Mouse (Mus musculus) embryonic facial prominence, embryonic 13.5 days (tissue): ENCODE measurements at regions not wholly inside any gene's neighbourhood (a gene's known extent, or its start where the extent isn't known, plus 50 kb on each side); places are given as distances from the start of the nearest gene placed in this dataset.

ENCODE experiments used
- ATAC-seq: fragments of 200-750 bp; cut with Nextera tagmentation; 2 replicates; pipeline ENCODE4 v1.8.0; 2017; ENCODE audit warnings: low read depth; ENCODE audit not compliant: insufficient number of reproducible peaks, insufficient read depth, low FRiP score, low TSS enrichment
- H3K27ac ChIP-seq: fragments of 300-500 bp; sonication (generic); 2 replicates; pipeline ENCODE4 v1.5.1; 2015; ENCODE audit warnings: moderate library complexity, mild to moderate bottlenecking, inconsistent platforms
- H3K27me3 ChIP-seq: fragments of 300-500 bp; sonication (generic); 2 replicates; pipeline ENCODE4 v1.6.1; 2015; ENCODE audit warnings: mild to moderate bottlenecking, inconsistent platforms
- H3K36me3 ChIP-seq: fragments of 300-500 bp; sonication (generic); 2 replicates; pipeline ENCODE4 v1.6.1; 2015; ENCODE audit warnings: mild to moderate bottlenecking, inconsistent platforms
- H3K4me1 ChIP-seq: fragments of 300-500 bp; sonication (generic); 2 replicates; pipeline ENCODE4 v1.6.1; 2015; ENCODE audit warnings: inconsistent platforms
- H3K4me2 ChIP-seq: fragments of 300-500 bp; sonication (generic); 2 replicates; pipeline ENCODE4 v1.6.1; 2015; ENCODE audit warnings: moderate library complexity, mild to moderate bottlenecking, inconsistent platforms
- H3K4me3 ChIP-seq: fragments of 300-500 bp; sonication (generic); 2 replicates; pipeline ENCODE4 v1.5.1; 2015; ENCODE audit warnings: mild to moderate bottlenecking, inconsistent platforms
- H3K9ac ChIP-seq: fragments of 300-500 bp; sonication (generic); 2 replicates; pipeline ENCODE4 v1.6.1; 2015; ENCODE audit warnings: mild to moderate bottlenecking, inconsistent platforms
- H3K9me3 ChIP-seq: fragments of 300-500 bp; sonication (generic); 2 replicates; pipeline ENCODE4 v1.6.1; 2016; ENCODE audit warnings: inconsistent platforms
- WGBS: fragments of 180-500 bp; shearing (Covaris S2); methylation state at CpG from one replicate; pipeline ENCODE4 v1.1.7; 2015; ENCODE audit warnings: mixed read lengths; 5-methylcytosine and 5-hydroxymethylcytosine counted together

GRCm38 (mm10) chr8:11947766-11948165, 107.5 kb downstream of the Tex29 start:
- WGBS, result 81% methylated on average over 8 of the region's 8 CpGs
- no peak overlapping the region for H3K27ac ChIP-seq
- H3K36me3 ChIP-seq, result no peaks in the 10 kb centered on the region
- no peak overlapping the region for H3K9ac ChIP-seq
- no peak for ATAC-seq
- no peaks in the 10 kb centered on the region for H3K4me1 ChIP-seq
- no peak overlapping the region for H3K4me2 ChIP-seq
- H3K9me3 ChIP-seq, result no peaks in the 10 kb centered on the region
- no peak overlapping the region for H3K4me3 ChIP-seq
- H3K27me3 ChIP-seq, result peaks cover 10% of the 10 kb centered on the region

- no peaks in the 10 kb centered on the region for H3K36me3 ChIP-seq
- 27% methylated on average over 7 of the region's 7 CpGs for WGBS
- H3K9me3 ChIP-seq, result no peaks in the 10 kb centered on the region
- H3K27me3 ChIP-seq, result peaks cover 24% of the 10 kb centered on the region
- no peak overlapping the region for H3K27ac ChIP-seq
- H3K4me2 ChIP-seq, result no peak overlapping the region
- ATAC-seq, result no peak
- no peak overlapping the region for H3K4me3 ChIP-seq
- 0 out of 2 replicates have a peak overlapping the region, but pooled peaks have one; percentile 27 for H3K9ac ChIP-seq
- H3K4me1 ChIP-seq, result no peaks in the 10 kb centered on the region
Measured at GRCm38 (mm10) chr8:11956268-11956667, 116.0 kb downstream of the Tex29 start.

GRCm38 (mm10) chr8:11957046-11957783, 116.9 kb downstream of the Tex29 start:
- 0 out of 2 replicates have a peak, but pooled peaks have one; percentile 52 for ATAC-seq
- H3K27ac ChIP-seq, result no peak overlapping the region
- H3K9ac ChIP-seq, result no peak overlapping the region
- WGBS, result 64% methylated on average over 7 of the region's 7 CpGs
- H3K4me1 ChIP-seq, result no peaks in the 10 kb centered on the region
- H3K4me2 ChIP-seq, result no peak overlapping the region
- no peak overlapping the region for H3K4me3 ChIP-seq
- no peaks in the 10 kb centered on the region for H3K36me3 ChIP-seq
- H3K9me3 ChIP-seq, result no peaks in the 10 kb centered on the region
- H3K27me3 ChIP-seq, result peaks cover 24% of the 10 kb centered on the region

- no peak overlapping the region for H3K4me3 ChIP-seq
- H3K4me2 ChIP-seq, result no peak overlapping the region
- H3K36me3 ChIP-seq, result no peaks in the 10 kb centered on the region
- no peak for ATAC-seq
- H3K4me1 ChIP-seq, result no peaks in the 10 kb centered on the region
- H3K9me3 ChIP-seq, result no peaks in the 10 kb centered on the region
- H3K27me3 ChIP-seq, result peaks cover 24% of the 10 kb centered on the region
- no peak overlapping the region for H3K27ac ChIP-seq
- 57% methylated on average over 5 of the region's 5 CpGs for WGBS
- no peak overlapping the region for H3K9ac ChIP-seq
Measured at GRCm38 (mm10) chr8:11958176-11958575, 117.9 kb downstream of the Tex29 start.

- Histone ChIP-seq H3K4me3 (no peak overlapping the region), H3K9me3 (no peaks in the 10 kb centered on the region), H3K36me3 (no peaks in the 10 kb centered on the region), H3K27ac (no peak overlapping the region), H3K4me2 (no peak overlapping the region), H3K9ac (no peak overlapping the region), H3K27me3 (peaks cover 24% of the 10 kb centered on the region), H3K4me1 (no peaks in the 10 kb centered on the region)
- 77% methylated on average over 4 of the region's 4 CpGs for WGBS
- ATAC-seq, result no peak
Measured at GRCm38 (mm10) chr8:11959466-11959865, 119.2 kb downstream of the Tex29 start.

DNA sequence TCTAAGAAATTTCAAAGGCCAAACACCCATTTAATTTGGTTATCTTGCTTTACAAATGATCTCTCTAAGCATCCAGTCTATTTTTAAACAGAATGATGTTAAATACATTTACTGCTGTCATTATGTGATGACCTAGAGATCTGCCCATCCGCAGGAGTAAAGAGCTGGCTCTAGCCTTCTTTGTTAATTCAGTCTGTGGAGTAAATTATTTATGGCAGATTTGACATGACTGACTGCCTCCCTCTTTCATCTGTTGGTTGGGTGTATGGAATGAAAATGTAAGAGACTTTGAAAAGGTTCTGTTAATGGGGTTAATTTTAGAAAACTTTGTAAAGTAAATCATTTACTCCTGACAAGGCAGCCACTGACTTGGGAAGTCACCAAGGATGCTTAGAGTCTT, 123.3 kb downstream of the Tex29 start:
- no peaks in the 10 kb centered on the region for H3K36me3 ChIP-seq
- H3K4me2 ChIP-seq, result no peak overlapping the region
- no peak for ATAC-seq
- no peak overlapping the region for H3K9ac ChIP-seq
- H3K27ac ChIP-seq, result no peak overlapping the region
- H3K4me1 ChIP-seq, result no peaks in the 10 kb centered on the region
- H3K27me3 ChIP-seq, result no peaks in the 10 kb centered on the region
- 68% methylated on average over 1 of the region's 1 CpGs for WGBS
- no peaks in the 10 kb centered on the region for H3K9me3 ChIP-seq
- no peak overlapping the region for H3K4me3 ChIP-seq

DNA sequence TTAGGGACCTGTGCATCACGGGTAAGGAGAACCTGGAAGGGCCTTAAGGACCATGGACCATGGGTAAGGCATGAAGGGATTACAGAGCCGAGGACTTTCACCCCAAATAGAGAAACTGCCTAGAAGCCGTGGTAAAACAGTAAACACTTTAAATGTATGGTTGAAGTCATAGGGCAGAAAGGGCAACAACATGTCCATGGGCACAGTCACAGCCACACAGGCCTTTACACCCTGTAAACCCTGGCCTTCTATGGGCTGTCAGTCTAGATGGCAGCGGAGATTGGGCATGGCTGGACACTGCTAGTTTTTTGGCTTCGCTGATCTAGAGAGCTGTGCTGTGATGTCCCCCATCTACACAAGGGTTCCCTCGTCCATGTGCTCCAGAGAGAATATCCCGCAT, 127.4 kb downstream of the Tex29 start:
- H3K4me2 ChIP-seq, result no peak overlapping the region
- H3K27ac ChIP-seq, result no peak overlapping the region
- ATAC-seq, result no peak
- H3K27me3 ChIP-seq, result peaks cover 3% of the 10 kb centered on the region; the same call in 1 of the 2 replicates
- H3K36me3 ChIP-seq, result no peaks in the 10 kb centered on the region
- WGBS, result 85% methylated on average over 7 of the region's 7 CpGs
- H3K4me3 ChIP-seq, result no peak overlapping the region
- no peaks in the 10 kb centered on the region for H3K9me3 ChIP-seq
- no peak overlapping the region for H3K9ac ChIP-seq
- H3K4me1 ChIP-seq, result no peaks in the 10 kb centered on the region

- H3K4me2 ChIP-seq, result no peak overlapping the region
- H3K9ac ChIP-seq, result no peak overlapping the region
- H3K4me1 ChIP-seq, result no peaks in the 10 kb centered on the region; the same call in 1 of the 2 replicates
- H3K9me3 ChIP-seq, result no peaks in the 10 kb centered on the region
- H3K36me3 ChIP-seq, result no peaks in the 10 kb centered on the region
- no peak overlapping the region for H3K4me3 ChIP-seq
- no peak overlapping the region for H3K27ac ChIP-seq
- WGBS, result 82% methylated on average over 9 of the region's 9 CpGs
- H3K27me3 ChIP-seq, result peaks cover 10% of the 10 kb centered on the region; the same call in 1 of the 2 replicates
- ATAC-seq, result no peak
Measured at GRCm38 (mm10) chr8:11970515-11970914, 130.2 kb downstream of the Tex29 start.

DNA sequence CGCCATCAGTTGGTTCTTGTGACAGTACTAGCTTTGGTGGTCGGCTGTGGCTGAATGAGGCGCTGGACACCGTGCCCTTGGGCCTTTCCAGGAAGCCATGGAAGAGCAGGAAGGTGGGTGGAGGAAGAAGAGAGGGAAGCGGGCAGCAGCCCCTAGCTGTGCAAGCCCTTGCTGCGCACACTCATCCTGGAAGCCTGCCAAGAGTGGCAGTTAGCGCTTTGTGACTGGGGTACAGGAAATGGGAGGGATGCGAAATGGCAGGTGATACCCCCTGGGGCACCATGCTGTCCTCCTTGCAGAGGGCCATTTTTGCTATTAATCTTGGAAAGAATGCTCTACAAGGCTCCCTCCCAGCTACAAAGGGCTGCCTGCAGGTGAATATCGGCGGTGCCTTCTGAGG, 133.2 kb downstream of the Tex29 start:
- H3K27ac ChIP-seq, result no peak overlapping the region
- no peaks in the 10 kb centered on the region for H3K9me3 ChIP-seq
- no peaks in the 10 kb centered on the region for H3K36me3 ChIP-seq
- peaks cover 10% of the 10 kb centered on the region; the same call in 1 of the 2 replicates for H3K27me3 ChIP-seq
- no peak overlapping the region for H3K4me3 ChIP-seq
- ATAC-seq, result no peak
- H3K4me1 ChIP-seq, result no peaks in the 10 kb centered on the region; the same call in 1 of the 2 replicates
- H3K9ac ChIP-seq, result no peak overlapping the region
- H3K4me2 ChIP-seq, result no peak overlapping the region
- 53% methylated on average over 10 of the region's 10 CpGs for WGBS

DNA sequence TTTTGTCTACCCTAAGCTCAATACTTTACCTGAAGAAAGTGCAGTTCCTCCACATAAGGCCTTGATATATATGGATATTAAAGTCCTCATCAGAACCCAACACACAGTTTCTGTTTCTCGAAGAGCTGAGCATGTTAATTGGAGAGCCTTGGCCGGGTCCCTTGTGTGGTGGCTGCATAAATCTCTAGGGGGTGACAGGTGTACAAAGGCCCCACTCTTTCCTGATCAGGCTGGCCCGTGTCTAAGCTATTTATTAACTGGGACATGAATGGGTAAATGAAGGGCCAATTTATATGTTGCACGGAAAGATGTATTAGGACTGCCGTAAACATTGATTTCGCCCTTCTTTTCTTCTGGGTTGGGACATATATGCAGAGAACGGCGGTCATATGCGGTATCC, 136.8 kb downstream of the Tex29 start:
- Histone ChIP-seq H3K4me1 (no peaks in the 10 kb centered on the region; the same call in 1 of the 2 replicates), H3K9me3 (no peaks in the 10 kb centered on the region), H3K27ac (no peak overlapping the region), H3K4me2 (no peak overlapping the region), H3K9ac (no peak overlapping the region), H3K36me3 (no peaks in the 10 kb centered on the region), H3K27me3 (peaks cover 10% of the 10 kb centered on the region; the same call in 1 of the 2 replicates), H3K4me3 (no peak overlapping the region)
- no peak for ATAC-seq
- WGBS, result 84% methylated on average over 9 of the region's 9 CpGs

DNA sequence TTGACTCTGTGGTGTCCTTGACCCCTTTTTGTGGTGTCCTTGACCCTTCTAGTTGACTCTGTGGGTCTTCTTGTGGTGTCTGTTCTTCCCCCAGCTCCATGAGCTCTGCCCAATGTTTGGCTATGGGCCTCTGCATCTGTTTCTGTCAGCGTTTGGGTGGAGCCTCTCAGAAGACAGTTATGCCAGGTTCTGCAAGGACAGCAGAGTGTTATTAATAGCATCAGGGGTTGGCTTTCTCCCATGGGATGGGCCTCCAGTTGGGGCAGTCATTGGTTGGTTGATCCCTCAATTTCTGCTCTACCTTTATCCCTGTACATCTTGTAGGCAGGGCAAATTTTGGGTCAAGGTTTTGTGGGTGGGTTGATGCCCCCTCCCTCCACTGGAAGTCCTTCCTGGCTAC, 138.8 kb downstream of the Tex29 start:
- H3K9ac ChIP-seq, result no peak overlapping the region
- WGBS, result 85% methylated on average over 1 of the region's 1 CpGs
- H3K27me3 ChIP-seq, result 0 out of 2 replicates have a peak, but pooled peaks cover 3% of the 10 kb centered on the region

DNA sequence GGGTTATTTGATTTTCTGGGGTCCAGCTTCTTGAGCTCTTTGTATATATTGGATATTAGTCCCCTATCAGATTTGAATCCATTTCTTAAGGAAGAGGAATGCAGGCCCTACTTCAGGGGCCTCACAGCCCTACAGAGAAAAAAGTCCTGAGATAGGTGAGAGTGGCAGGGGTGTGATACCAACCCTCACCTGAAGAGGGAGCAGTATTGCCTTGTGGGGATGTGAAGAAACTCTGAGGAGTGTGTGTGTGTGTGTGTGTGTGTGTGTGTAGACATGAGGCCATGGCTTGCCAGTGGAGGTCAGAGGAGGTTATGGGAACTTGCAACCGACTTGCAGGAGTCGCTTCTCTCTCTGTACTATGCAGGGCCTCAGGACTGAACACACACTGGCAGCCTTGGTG, 141.2 kb downstream of the Tex29 start:
- Histone ChIP-seq H3K9ac (no peak overlapping the region), H3K4me1 (no peaks in the 10 kb centered on the region), H3K27me3 (0 out of 2 replicates have a peak, but pooled peaks cover 3% of the 10 kb centered on the region), H3K9me3 (no peaks in the 10 kb centered on the region), H3K27ac (no peak overlapping the region), H3K4me3 (no peak overlapping the region), H3K4me2 (no peak overlapping the region), H3K36me3 (no peaks in the 10 kb centered on the region)
- WGBS, result 72% methylated on average over 2 of the region's 2 CpGs
- ATAC-seq, result no peak

More for the DNA sequence above, 138.8 kb downstream of the Tex29 start:
- Histone ChIP-seq H3K9me3 (no peaks in the 10 kb centered on the region), H3K4me1 (no peaks in the 10 kb centered on the region), H3K36me3 (no peaks in the 10 kb centered on the region), H3K4me3 (no peak overlapping the region), H3K4me2 (no peak overlapping the region), H3K27ac (no peak overlapping the region)
- ATAC-seq, result no peak
